Mouse (Mus musculus) ovary, adult 18-20 months (tissue): Measurements from ENCODE around the gene Cacna2d3.

Experiments
- DNase-seq: peaks from one replicate; pipeline ENCODE4 v3.0.0; 2022; ENCODE audit warnings: low spot score, mixed read lengths

Cacna2d3 gene

GRCm38 (mm10) chr14:29243516-29243915 is 478.1 kb downstream of the Cacna2d3 start:
- no peak for DNase-seq

DNA sequence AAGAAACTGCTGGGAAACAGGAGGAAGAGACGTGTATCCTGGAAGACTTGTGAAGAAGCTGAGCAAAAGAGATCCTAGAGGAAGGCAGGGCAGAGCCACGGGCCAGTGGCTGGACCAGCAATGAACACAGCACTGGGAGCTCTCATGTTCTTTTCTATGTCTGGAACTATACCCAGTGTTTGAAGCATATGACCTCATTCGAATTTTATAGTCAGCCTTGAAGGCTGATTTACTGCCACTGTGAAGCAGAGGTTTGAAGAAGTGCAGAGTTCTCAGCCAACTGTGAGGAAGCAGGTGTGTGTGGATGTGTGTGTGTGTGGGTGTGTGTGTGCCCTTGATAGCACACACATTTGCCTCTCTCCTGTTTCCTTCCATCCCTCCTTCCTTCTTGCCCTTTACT is 483.2 kb downstream of the Cacna2d3 start:
- no peak for DNase-seq

GRCm38 (mm10) chr14:29228976-29229716 is 492.5 kb downstream of the Cacna2d3 start:
- DNase-seq: no peak

DNA sequence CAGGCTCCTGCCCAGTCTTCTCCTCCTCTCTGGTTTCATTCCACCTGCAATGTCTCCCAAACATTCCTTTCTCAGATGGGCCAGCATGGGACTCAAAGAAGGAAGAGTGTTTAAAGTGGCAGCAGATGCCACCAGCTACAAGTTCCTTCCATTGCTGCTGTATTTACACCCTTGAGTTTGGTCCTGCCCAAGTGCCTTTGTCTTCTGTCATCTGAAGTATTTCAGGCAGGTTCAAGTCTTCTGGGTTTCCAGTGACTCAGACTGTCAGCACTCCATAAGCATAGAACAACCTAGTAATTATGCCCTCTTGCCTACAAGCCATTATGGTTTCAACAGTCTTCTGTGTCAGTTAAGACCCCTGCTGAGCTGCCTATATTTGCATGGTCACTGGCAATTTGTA is 493.2 kb downstream of the Cacna2d3 start:
- DNase-seq: no peak

DNA sequence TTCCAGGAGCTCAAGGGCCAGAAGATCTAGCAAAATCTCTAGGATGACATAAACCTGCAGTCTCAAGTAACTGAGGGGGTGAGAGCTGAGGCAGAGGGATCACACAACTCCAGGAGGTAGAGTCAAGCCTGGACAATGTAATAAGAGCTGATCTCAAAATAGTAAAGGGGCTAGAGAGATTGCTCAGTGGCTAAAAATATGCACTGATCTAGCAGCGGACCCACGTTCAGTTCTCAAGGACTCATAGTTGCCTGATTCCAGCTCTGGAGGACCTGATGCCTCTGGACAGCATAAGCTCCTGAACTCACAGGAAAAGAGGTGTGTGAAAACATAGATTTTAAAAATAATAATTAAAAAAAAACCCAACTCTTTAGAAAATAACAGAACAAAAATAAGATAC is 493.7 kb downstream of the Cacna2d3 start:
- no peak for DNase-seq

DNA sequence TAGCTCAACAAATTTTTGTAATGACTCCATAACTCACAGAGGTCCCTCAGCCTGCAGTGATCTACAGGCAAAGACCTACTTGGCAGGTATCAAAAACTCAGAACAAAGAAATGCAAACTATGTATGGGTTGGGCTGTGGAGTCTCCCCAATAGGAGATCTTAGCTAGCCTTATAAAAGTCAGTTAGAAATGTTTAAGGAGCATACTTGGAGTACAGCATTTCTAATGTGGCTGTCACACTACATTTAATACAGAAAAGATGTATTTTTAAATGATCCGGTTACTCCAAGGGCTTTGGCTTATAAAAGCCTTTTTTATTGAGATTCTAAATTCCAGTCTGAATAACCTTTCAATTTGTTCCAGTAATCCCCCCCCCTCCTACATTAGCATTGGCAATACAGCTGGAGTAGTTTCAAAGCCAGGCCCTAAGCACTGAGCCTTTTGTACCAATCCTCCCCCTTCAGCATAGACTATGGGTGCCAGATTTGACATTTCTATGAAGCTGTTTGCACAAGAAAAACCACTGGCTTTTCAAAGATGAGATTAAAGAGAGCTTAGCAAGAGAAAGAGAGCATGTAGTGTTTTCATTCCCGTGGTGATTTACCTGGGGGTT is 495.8 kb downstream of the Cacna2d3 start:
- DNase-seq: no peak

DNA sequence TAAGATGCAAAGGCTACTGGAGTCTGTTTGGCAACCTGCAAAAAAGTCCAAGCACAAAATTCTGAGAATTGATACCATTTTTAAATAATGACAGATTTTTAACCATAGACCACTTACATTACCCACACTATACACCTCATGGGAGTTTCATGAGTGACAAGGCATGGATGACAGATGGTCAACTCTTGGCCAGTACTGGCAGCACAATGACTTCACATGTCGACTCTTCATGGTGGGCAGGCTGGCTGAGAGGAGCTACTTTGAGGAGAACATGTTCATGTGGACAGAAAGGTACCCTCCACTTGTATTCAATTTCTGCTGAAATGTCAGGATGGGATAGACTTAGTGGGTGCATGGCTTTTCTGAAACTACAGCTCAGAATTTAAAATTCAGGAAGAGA is 498.7 kb downstream of the Cacna2d3 start:
- DNase-seq: no peak

DNA sequence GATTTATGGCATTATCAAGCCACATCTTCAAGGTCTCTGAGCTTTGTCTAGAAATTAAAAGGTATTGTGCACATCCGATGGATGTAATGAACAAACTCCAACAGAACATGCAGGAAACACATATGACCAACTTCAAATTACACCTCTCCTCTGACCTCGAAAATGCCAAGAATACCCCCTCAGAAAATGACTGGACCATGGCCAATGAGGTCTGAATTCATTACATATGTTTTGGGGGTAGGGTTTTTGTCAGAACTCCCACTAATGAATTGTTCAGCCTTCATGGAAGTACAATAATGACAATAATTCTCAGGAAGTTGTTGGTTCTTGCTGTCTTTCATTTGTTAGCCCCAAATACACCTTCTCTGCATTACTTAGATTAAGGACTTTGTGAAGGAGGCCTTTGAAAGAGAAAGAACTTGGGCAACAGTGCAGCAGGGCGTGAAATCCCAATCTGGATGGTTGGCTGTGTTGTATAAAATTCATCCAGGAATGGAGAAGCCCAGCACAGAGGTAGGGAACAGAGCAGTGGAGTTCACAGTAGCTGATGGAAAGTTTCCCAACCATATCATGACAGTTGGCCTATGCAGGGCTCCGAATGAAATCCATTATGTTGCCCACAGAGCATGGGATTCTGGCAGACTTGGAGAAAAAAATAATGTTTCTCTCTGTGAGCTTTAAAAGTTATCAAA is 499.3 kb downstream of the Cacna2d3 start:
- no peak for DNase-seq

DNA sequence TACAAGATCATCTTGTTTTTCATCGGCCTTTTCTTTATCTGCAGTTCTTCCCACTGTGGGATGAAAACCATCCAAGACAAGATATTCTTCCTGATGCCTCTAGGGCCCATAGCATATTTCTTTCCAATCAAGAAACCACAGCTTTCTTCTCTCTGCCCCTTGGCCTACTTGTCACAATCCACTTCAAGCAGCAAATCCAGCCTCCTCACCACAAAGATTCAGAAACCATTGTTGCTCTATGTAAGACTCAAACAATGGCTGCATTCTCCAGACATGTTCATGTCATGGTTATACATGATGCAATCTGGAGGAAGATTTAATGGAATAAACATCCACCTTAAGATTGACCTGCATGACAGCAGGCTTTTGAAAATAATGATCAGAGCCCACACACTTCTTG is 505.6 kb downstream of the Cacna2d3 start:
- DNase-seq: no peak

DNA sequence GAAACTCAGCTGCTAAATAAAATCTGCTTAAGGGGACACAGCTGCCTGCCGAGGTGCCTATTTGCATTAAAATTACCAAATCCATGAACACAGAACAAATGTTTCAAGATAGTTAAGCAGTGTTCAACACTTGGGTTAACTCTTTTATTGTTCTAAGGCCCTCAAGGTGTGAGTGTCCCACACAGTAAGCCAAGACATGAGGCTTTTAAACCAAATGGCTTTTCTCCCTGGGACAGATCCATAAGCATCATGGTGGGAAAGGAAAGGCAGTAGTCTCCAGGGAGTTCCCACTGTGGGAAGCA is 516.7 kb downstream of the Cacna2d3 start:
- no peak for DNase-seq

DNA sequence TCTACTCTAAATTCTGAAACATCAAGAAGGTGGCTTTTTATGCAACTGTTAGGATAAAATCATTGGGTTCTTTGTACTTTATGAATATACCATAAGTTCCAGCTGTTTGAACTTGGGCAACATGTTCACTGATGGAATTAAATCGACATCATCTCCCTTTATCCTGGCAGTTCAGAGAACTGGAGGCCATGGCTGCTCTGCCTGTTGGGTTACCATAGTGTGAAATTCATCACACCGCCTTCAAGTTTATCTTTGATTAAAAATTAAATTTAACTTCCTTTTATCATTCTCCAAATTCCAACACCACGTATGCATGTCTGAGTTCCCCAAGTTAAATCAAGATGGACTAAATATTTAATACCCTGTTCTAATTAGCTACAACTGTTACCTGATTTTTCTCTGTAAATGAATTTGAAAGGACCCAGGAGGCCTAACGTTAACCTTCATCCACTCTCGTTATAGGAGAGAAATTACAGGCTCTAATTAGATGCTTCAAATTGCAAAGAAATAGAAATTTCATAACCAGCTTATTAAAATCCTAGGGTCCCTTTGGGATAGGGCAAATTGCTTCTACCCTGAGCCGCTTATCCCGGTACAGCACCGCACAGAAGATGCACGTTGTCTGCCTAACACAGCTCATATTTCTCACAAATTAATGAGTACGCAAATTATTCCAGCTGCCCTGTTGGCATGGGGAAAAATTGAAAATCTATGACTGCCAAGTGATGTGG is 517.3 kb downstream of the Cacna2d3 start:
- no peak for DNase-seq

- DNase-seq: no peak
Observed at GRCm38 (mm10) chr14:29196171-29196570, 525.5 kb downstream of the Cacna2d3 start.

- no peak for DNase-seq
Observed at GRCm38 (mm10) chr14:29191426-29191825, 530.2 kb downstream of the Cacna2d3 start.

DNA sequence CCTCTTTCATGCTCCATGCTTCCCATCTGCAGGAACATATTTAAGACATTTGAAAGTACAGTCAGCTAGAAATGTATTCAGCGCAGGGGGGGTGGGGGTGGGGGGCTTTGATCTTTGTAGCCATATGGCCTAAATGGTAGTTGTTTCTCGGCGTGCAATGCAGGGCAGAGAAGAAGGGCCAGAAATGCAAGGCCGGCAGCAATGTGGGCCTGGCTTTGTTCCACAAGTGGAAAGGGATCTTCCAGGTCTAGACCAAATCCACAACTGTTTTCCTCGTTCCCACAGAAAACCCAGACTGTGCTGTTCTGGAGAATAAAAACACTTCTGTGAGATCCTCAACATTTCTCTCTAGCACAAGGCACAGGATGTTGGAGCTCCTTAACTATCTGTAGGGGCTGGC is 537.9 kb downstream of the Cacna2d3 start:
- DNase-seq: no peak

DNA sequence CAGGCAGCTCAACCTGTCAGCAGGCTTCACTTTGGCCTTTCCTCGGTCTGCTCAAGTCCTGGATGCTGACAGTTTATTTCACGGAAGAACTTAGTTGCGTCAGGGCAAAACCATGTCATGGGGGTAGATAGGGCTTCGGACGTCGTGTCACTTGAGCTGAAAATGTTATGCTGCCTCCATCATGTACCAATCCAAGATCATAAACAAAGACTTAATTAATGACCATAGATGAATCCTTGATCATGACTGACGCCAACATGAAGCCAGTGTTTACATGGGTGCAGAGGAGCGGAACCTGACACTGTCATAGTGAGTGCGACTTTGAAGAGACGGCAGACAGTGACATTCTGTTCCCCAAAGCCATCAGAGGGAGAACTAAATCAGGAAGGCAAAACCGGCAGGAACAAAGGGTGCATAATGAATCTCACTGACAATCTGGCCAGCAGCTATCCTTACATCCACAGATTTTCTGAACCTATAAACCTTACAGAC is 542.2 kb downstream of the Cacna2d3 start:
- DNase-seq: no peak

- no peak for DNase-seq
Observed at GRCm38 (mm10) chr14:29178695-29179396, 542.8 kb downstream of the Cacna2d3 start.

DNA sequence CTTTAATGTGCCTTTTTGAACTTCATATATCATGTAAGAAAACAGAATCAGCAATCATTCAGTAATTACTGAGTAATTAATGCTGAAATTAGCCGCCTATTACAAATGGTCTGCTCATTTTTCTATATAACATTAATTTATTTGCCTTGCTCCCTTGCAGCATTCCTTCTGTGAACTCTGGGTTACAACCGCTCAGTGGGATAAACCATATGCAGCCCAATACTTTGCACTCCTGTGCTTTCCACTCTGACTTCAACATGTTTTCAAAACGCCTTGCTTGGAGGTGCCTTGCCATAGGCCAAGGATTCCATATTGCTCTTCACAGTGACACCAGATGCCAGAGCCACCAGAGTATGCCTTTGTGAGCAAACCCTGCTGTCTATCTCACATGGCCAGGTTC is 546.9 kb downstream of the Cacna2d3 start:
- DNase-seq: no peak

GRCm38 (mm10) chr14:29172207-29172606 is 549.5 kb downstream of the Cacna2d3 start:
- no peak for DNase-seq

DNA sequence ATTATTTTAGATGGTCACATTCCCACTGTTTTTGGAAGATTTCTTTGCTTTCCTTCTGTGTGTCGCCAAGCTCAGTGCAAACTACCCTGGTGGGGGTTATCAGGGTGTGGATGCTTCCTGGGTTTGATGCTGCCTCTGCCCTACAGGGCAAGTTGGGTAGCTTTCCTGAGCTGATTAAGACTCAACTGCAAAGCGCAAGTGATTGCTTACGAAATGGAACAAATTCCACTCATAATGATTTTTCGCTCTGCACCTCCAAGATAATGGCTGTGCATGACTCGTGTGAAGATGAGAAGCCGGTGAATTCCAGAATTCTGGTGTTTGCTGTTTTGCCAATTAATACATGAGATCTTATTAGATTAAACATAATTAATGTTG is 557.0 kb downstream of the Cacna2d3 start:
- DNase-seq: no peak

DNA sequence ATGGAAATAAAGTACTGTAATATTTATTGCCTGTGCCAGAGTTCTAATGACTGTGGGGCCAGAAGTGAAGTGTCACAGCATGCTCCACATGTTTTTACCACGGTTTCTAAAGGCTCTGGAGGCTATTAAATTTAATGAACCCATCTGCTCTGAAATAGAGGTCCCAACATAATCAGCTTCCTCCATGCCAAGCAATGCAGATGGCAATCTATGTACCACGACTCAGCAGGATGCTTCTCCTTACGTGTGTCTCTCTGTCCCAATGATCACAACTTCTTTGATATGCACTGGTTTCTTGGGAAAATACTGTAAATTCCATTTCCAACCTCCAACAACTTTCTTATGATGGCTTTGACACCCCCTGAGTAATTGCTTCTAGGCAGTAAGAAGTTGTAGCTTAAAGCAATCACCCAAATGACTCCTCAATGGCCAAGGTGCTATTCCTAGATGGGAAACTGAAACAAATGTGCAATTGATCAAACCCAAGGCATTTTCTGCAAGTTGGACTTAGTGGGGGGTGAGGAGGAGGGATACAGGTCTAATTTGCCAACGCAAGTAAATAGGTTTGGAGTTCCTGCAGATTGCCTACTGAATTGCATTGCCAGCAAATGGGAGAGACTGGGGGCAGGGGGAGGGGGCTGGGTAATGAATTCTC is 557.5 kb downstream of the Cacna2d3 start:
- DNase-seq: no peak

DNA sequence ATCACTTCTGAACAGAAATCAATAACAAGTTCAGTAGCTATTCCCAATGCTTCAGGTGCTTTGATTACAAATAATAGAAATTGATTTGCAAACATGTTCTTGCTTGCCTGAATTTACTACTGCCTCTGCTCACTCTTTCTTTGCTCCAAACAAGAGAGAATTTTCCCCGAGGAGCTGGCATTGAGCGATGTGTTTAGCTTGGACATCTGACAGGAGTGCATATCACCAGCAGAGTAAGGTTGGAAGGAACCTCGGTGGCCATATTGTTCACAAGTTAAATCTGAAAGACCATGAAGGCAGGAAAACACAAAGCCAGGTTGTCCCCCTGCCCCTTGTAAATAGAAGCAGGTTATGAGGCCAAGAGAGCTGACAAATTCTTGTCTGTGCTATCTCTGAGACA is 561.9 kb downstream of the Cacna2d3 start:
- no peak for DNase-seq

DNA sequence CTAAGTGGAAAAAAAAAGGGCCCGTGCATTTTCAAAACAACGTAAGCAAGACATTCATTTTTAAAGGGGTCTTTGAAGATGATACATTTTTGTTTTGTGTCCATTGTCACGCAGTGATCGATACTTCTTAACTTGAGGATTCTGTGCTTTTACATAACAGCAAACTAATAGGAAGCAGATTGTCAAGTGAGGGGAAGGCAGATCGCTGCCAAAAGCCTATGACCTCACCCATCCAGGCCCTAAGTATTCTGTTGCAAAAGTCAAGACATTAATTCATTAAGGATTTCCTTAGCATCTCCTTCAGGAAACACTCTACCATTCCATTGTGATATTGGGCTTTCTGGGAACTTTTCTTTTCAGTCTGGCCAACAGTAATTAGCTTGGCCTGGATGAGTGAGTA is 564.6 kb downstream of the Cacna2d3 start:
- DNase-seq: no peak
